Mouse (Mus musculus) frontal cortex, adult 2 months (tissue): ENCODE data around the gene Capn2. TPM values are rescaled to one million over a fixed set of nuclear protein-coding genes. Genes with fewer than 3 reads are reported as not detected.

Experiments used
- DNase-seq, 2 experiments: peaks; one replicate each; pipeline ENCODE4 v3.0.0; 2022; ENCODE audit warnings: low spot score in 1 of 2; ENCODE audit errors: extremely low spot score in 1 of 2
- polyA plus RNA-seq: library from polyadenylated mRNA; depleted of rRNA; stranded (reverse); fragments of >200 nt; gene quantifications from 2 replicates; pipeline ENCODE4 v1.2.3, GENCODE M21; 2012; rRNA removed

The Capn2 gene
- 73.0 and 73.1 TPM in 2 replicates for polyA plus RNA-seq

DNA sequence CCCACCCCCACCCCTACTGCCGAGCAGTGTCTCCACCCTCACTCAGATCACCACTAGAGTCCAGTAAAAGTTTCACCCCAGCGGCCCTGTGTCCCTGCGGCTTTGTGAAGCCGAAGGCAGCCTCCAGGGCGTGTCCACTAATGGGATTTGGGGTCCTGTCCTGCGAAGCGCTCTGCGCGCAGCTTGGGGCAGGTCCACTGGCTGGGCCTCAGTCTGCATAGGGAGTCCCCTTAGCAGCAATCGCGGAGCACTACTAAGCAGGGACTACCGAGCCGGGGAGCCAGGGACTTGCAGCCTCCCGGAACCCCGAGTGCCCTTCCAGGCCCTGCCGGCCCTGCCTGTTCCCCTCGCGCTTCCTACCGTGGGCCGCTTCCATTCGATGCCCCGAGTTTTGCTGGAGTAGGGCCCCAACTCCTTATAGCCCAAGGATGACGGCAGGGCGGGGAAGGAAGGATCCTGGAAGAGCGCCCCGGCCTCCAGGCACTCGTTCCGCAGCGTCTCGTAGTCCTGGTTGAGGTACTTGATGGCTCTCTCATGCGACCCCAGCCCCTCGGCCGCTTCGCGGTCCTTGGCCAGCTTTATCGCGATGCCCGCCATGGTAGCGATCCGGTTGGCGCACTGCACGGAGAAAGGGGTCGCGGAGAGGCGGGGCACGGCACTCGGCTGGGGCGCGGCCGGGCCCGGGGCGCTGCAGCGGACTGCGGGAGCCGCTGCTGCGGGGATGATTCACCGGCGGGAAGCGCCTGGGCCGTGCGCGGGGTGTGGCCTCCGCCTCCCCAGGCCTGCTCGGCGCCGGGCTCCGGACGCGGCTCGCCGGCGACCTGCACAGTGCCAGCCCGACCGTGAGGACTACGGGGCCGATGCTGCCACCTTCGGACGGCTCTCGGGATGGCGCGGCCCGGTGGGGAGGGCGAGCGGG, at the start of gene Capn2:
Gene Capn2 (minus strand): TSS at position 851 of the 919 bp plus-strand sequence.
- DNase-seq = peak in 1 of 2 experiments; percentile 79

DNA sequence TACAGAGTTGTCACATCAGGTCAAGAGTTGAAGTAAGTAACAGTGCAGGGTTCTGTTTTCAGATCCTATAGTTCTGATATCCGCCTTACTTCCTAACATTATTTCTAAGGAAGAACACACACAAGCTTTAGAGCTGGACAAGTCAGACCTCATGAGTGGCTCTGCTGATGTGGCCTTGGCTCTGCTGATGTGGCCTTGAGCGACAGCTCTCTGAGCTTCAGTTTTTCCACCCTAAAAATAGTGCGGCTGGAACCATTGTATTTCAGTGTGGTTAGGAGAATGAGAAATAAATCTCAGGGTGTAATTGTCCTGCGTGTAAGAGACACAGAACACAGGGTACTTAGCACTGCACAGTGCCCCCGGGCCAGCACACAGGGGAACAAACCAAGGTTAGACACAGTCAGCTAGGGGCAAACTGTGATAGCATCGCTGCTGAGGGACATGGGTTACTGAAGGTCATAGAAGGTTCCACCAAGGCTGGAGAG, 48.0 kb upstream of the Capn2 start:
- DNase-seq = no peak

DNA sequence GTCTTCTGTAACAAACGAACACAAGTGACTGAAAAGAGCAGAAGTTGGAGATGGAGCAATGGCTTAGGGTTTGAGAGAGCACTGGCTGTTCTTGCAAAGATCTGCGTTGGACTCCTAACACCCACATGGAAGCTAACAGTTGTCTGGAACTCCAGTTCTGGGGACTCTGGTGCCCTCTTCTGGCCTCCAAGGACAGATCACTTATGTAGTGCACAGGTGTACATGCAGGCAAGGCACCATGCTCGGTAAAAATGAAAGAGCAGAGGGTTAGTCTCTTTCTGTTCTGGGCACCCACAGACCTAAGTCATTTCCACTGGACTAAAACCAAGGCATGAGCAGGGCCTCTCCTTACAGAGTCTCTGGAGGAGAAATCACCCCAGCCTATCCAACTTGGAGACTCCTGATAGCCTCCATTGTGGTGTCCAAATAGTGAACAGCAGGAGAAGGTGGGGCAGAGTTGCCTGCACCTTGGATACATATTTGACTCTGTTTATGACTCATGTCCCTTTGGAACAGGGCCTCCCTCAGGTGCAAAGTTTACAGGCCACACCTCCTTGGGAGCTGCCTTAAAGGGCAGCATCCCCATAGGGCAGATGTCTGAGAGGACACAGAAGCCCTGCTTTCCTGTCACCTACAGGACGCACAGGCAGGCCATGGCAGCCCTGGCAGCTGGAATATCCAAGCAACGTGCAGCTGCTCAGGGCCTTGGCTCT, 47.2 kb upstream of the Capn2 start, which contains the start of gene Capn8:
Gene Capn8 (plus strand): TSS at position 600 of the 713 bp plus-strand sequence.
- no peak for DNase-seq

- no peak for DNase-seq
These were observed 45.4 kb upstream of the Capn2 start for GRCm38 (mm10) chr1:182562576-182563370.

- peak in 1 of 2 experiments; percentile 26 for DNase-seq
These were observed 44.6 kb upstream of the Capn2 start for GRCm38 (mm10) chr1:182561945-182562514.

- DNase-seq = peak in 1 of 2 experiments; percentile 66
These were observed 43.1 kb upstream of the Capn2 start for GRCm38 (mm10) chr1:182560390-182561098.

DNA sequence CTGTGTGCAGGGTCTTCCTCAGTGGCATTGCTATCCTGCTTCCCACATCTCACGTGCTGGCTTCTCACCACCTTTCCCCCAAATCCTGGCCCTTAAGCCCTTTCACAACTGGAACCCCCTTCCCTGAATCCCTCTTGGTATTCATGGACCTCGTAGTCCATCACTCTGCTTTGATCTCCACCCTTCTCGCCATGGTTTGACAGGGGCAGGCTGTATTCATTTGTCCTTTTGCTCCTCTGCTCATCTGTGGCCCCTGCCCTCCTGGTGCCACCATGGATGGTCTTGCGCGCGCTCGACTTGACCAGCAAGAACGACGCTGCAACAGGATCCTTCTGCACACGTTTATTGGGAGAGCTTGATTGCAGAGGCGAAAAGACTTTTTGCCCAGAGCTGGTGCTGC, 42.1 kb upstream of the Capn2 start:
- DNase-seq = no peak

GRCm38 (mm10) chr1:182558271-182558670, 40.9 kb upstream of the Capn2 start:
- peak in 1 of 2 experiments; percentile 27 for DNase-seq

GRCm38 (mm10) chr1:182553649-182554375, 36.4 kb upstream of the Capn2 start:
- peak; percentile 19 to 78 for DNase-seq

- no peak for DNase-seq
These were observed 33.4 kb upstream of the Capn2 start for GRCm38 (mm10) chr1:182550761-182551160.

DNA sequence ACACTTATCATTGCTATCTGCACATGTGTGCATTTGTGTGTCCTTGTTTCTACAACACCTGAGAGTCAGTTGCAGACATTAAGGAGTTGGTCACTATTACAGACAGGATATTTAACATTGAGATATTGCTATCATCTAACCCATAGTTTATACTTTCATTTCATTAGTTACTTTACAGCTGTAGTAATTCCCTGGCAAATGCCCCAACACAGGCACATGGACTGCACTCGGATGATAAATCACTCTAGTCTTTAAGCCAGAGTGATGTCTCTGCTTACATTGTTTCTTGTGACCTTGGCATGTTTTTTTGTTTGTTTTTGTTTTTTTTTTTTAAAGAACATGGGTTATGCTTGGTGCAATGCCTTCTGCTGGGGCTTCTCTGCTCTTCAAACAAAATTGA, 26.5 kb upstream of the Capn2 start:
- no peak for DNase-seq

GRCm38 (mm10) chr1:182543136-182543535, 25.7 kb upstream of the Capn2 start:
- no peak for DNase-seq

GRCm38 (mm10) chr1:182542110-182542509, 24.7 kb upstream of the Capn2 start:
- no peak for DNase-seq

GRCm38 (mm10) chr1:182539023-182539940, 21.9 kb upstream of the Capn2 start:
- peak; percentile 67 to 96 for DNase-seq

DNA sequence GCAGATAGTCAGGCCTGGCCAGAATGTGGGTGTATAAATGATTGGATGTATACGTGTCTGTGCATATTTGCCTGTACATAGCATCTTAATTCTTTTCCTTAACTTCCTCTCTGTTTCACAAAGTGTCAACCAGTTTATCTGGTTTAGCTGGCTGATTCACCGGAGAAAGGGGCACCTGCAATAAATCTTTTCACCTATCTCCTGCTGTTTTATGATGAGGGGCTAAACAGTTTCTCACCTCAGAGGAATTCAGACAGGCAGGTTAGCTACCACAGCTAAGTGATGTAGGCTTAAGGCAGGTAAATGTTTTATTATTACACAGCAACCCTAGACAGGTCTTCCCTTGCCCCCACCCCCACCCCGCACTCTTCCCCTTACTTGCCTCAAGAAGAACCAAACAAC, 17.7 kb upstream of the Capn2 start:
- DNase-seq = no peak

DNA sequence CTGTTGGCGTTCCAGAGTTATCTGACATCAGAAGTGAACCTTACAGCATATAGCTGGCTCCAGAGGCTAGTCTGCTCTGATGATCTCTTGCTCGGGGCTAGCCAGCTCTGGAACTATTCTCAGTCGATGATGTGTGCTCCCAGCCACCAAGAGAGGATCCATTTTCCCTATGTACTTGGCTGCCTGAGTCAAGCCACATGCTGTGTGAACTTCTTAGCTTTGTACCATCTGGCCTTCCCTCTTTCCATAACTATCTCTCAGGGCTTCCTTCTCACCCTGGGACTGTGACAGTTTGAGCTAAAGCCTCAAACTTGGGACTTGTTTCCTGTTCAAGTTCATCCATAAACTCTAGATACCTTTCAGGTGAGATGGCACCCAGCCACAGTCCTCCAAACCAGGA, 16.2 kb upstream of the Capn2 start:
- DNase-seq = no peak

DNA sequence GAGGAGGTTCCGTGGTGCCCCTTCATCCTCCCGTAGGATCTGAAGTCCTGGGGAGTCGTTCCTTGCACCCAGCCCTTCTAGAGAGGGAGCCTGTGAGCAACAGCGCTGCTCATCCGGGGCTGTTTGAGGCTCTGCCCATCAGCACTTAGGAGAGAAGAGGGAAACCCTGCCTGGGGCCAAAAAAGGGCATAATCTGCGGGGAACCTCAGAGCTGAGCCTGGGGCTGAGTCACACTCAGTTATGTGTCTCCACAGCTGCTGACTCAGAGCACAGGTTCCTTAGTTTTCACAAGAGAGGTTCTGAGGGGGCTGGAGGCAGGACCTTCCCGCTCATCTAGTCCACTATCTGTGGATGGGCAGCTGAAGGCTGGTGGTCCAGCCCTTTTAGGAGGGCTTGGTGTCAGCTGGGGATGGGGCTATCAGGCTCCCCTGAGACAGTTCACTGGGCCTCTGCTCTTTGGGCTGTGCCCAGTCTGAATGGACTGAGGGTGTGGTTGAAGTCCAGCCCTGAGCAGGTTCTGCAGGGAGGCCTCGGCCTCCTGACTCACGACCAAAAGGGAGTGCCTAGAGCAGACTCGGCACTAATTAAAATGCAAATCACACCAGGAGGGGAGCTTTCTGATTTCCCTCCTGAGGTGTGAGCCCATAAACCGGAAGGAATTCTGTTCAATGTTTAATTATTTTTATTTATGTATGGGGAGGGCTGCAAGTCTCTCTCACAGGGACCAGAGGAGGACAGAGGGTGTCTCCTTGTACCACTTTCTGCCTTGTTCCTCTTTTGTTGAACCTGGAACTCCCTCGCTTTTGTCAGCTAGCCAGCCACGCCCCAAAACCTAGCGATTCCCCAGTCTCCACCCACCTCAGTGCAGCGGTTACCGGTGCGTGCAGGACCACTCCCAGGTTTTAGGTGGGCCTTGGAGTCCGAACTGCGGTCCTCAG, 10.8 kb upstream of the Capn2 start:
- DNase-seq = peak in 1 of 2 experiments; percentile 45
